Mouse (Mus musculus): ENCODE results near the gene Macrod2. TPM values are rescaled to one million over a fixed set of nuclear protein-coding genes. Genes with fewer than 3 reads are reported as not detected.

Macrod2 gene
- polyA plus RNA-seq, 1 experiment from 2014 or later = 25.7 TPM

DNA sequence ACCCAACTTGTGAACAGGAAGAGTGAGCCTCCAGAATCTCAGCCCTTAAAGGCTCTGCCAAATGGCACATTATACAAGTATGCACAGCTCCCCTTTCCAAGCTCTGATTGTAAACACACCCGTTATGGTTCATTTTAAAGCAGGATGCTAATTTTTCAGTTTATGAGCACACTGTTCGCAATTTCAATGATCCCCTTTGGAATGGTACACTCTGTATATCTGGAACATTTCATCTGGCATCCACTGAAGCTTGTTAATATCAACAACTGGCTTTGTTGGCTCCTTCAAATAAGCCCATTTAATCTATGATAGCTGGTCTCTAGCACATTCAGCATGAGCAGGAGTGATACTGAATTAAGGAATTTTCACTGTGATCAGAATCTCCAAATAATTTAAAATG is 1222.6 kb downstream of the Macrod2 start:
- no peaks in the 10 kb centered on the region for H3K4me1 ChIP-seq (replicated peaks; ENCODE audit: control insufficient read depth, insufficient read depth, low read length)
- H3K27me3 ChIP-seq (replicated peaks; ENCODE audit: control insufficient read depth, insufficient read depth, low read length) = no peaks in the 10 kb centered on the region
- no peak for TF ChIP-seq CTCF (IDR thresholded peaks at IDR 0.05; ENCODE audit: low read depth)
- no peak overlapping the region for H3K27ac ChIP-seq (ENCODE audit: low read depth, low read length)
- H3K9me3 ChIP-seq (ENCODE audit: control insufficient read depth) = no peaks in the 10 kb centered on the region
- ATAC-seq = no peak
- no peak overlapping the region for H3K9ac ChIP-seq (ENCODE audit: low read depth, low read length)
- H3K36me3 ChIP-seq (ENCODE audit: control insufficient read depth, insufficient read depth) = no peaks in the 10 kb centered on the region
- WGBS = 64% methylated on average over 2 of the region's 2 CpGs
- H3K4me3 ChIP-seq (ENCODE audit: low read depth, low read length) = no peak overlapping the region
- H3K4me2 ChIP-seq (replicated peaks; ENCODE audit: low read depth) = no peak overlapping the region

DNA sequence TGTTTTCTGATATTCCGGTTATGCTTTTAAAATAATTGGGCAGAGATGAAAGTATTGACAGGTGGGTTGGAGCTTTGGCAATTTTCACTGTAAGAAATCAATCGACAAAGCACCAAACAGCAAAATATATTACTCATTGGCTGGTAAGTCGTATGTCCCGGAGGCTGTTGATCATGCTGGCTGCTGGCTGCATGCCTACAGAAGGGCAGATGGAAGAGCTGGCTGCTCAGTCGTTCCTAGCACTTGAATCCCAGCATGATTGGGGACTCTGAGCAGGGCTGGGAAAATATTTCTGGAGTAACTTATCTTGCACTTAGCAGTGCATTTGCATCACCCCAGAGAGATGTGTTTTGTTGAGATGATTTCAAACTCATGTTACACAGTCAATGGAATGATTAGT is 1223.1 kb downstream of the Macrod2 start:
- no peak overlapping the region for H3K4me3 ChIP-seq (ENCODE audit: low read depth, low read length)
- H3K36me3 ChIP-seq (ENCODE audit: control insufficient read depth, insufficient read depth) = no peaks in the 10 kb centered on the region
- H3K4me1 ChIP-seq (replicated peaks; ENCODE audit: control insufficient read depth, insufficient read depth, low read length) = no peaks in the 10 kb centered on the region
- H3K9ac ChIP-seq (ENCODE audit: low read depth, low read length) = no peak overlapping the region
- WGBS = 76% methylated on average over 5 of the region's 5 CpGs
- H3K27ac ChIP-seq (ENCODE audit: low read depth, low read length) = no peak overlapping the region
- H3K9me3 ChIP-seq (ENCODE audit: control insufficient read depth) = no peaks in the 10 kb centered on the region
- no peak overlapping the region for H3K4me2 ChIP-seq (replicated peaks; ENCODE audit: low read depth)
- H3K27me3 ChIP-seq (replicated peaks; ENCODE audit: control insufficient read depth, insufficient read depth, low read length) = no peaks in the 10 kb centered on the region
- TF ChIP-seq CTCF (IDR thresholded peaks at IDR 0.05; ENCODE audit: low read depth) = no peak
- ATAC-seq = no peak

DNA sequence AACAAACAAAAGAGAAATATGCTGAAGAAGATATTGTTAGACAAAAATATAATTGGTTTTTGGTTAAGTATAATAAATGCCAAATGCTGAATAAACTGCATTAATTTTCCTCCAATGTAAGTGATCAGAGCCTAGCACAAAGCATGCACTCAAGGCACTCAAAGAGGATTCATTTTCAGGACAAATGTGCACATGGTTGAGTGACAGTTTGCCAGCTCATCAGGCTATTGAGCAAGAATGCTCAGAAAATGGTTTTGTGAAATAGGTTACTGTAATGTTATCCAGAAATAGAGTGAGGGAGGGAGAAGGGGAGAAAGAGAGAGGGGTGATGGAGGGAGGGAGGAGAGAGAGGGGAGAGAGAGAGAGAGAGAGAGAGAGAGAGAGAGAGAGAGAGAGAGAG is 1268.9 kb downstream of the Macrod2 start:
- H3K27me3 ChIP-seq (replicated peaks; ENCODE audit: control insufficient read depth, insufficient read depth, low read length) = no peaks in the 10 kb centered on the region
- no peak overlapping the region for H3K27ac ChIP-seq (ENCODE audit: low read depth, low read length)
- no peaks in the 10 kb centered on the region for H3K9me3 ChIP-seq (ENCODE audit: control insufficient read depth)
- no peak overlapping the region for H3K4me2 ChIP-seq (replicated peaks; ENCODE audit: low read depth)
- TF ChIP-seq CTCF (IDR thresholded peaks at IDR 0.05; ENCODE audit: low read depth) = no peak
- H3K9ac ChIP-seq (ENCODE audit: low read depth, low read length) = no peak overlapping the region
- no peak for ATAC-seq
- H3K4me1 ChIP-seq (replicated peaks; ENCODE audit: control insufficient read depth, insufficient read depth, low read length) = no peaks in the 10 kb centered on the region
- no peak overlapping the region for H3K4me3 ChIP-seq (ENCODE audit: low read depth, low read length)
- H3K36me3 ChIP-seq (ENCODE audit: control insufficient read depth, insufficient read depth) = no peaks in the 10 kb centered on the region

GRCm38 (mm10) chr2:141672814-141673213 is 1277.7 kb downstream of the Macrod2 start:
- Histone ChIP-seq H3K27ac (ENCODE audit: low read depth, low read length) (no peak overlapping the region), H3K4me1 (replicated peaks; ENCODE audit: control insufficient read depth, insufficient read depth, low read length) (no peaks in the 10 kb centered on the region), H3K9ac (ENCODE audit: low read depth, low read length) (no peak overlapping the region), H3K4me2 (replicated peaks; ENCODE audit: low read depth) (no peak overlapping the region), H3K36me3 (ENCODE audit: control insufficient read depth, insufficient read depth) (no peaks in the 10 kb centered on the region), H3K4me3 (ENCODE audit: low read depth, low read length) (no peak overlapping the region), H3K27me3 (replicated peaks; ENCODE audit: control insufficient read depth, insufficient read depth, low read length) (no peaks in the 10 kb centered on the region), H3K9me3 (ENCODE audit: control insufficient read depth) (no peaks in the 10 kb centered on the region)
- TF ChIP-seq CTCF (IDR thresholded peaks at IDR 0.05; ENCODE audit: low read depth) = no peak
- 68% methylated on average over 3 of the region's 3 CpGs for WGBS
- ATAC-seq = no peak

DNA sequence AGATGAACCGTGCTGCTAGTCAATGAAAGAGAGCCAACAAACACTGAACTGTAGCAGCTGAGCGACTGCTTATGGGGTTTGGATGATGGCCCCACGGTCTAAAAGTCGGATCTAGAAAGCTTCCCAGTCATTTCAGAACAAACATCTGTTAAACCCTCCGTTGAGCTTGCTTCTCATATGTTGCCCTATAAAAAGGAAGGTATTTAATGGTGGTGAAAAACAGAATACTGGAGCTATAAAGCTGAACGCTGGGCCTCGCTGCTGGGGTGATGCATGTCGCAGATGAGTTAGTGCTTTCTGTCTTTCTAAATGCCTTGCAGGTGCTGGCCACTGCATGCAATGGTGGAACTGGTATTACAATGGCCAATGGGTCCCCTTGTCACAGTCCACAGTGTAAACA is 1278.3 kb downstream of the Macrod2 start:
- no peak for ATAC-seq
- no peak overlapping the region for H3K4me3 ChIP-seq (ENCODE audit: low read depth, low read length)
- H3K36me3 ChIP-seq (ENCODE audit: control insufficient read depth, insufficient read depth) = no peaks in the 10 kb centered on the region
- H3K27me3 ChIP-seq (replicated peaks; ENCODE audit: control insufficient read depth, insufficient read depth, low read length) = no peaks in the 10 kb centered on the region
- no peaks in the 10 kb centered on the region for H3K9me3 ChIP-seq (ENCODE audit: control insufficient read depth)
- no peak overlapping the region for H3K27ac ChIP-seq (ENCODE audit: low read depth, low read length)
- 70% methylated on average over 8 of the region's 8 CpGs for WGBS
- no peak overlapping the region for H3K9ac ChIP-seq (ENCODE audit: low read depth, low read length)
- no peak overlapping the region for H3K4me2 ChIP-seq (replicated peaks; ENCODE audit: low read depth)
- no peak for TF ChIP-seq CTCF (IDR thresholded peaks at IDR 0.05; ENCODE audit: low read depth)
- H3K4me1 ChIP-seq (replicated peaks; ENCODE audit: control insufficient read depth, insufficient read depth, low read length) = no peaks in the 10 kb centered on the region

DNA sequence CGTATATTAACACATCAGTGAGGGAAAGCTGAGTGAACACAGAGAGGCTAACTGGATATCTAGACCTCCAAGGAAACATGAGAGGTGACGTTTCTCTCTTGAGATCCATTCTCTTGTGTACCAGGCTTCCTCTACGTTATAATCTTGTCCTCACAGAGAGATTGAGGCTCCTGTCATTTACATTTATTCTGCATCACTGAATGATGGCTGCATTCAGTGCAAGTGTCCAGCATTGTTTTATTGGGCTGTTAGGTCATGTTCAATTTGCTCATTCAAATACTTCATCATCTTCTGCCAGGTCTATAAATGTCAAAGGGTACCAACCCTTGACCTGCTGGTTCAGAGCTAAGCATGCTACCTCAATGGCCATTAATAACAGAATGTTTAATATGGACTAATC is 1302.4 kb downstream of the Macrod2 start:
- H3K4me2 ChIP-seq (replicated peaks; ENCODE audit: low read depth) = no peak overlapping the region
- TF ChIP-seq CTCF (IDR thresholded peaks at IDR 0.05; ENCODE audit: low read depth) = no peak
- 74% methylated on average over 3 of the region's 3 CpGs for WGBS
- H3K4me1 ChIP-seq (replicated peaks; ENCODE audit: control insufficient read depth, insufficient read depth, low read length) = no peaks in the 10 kb centered on the region
- no peak overlapping the region for H3K27ac ChIP-seq (ENCODE audit: low read depth, low read length)
- H3K9me3 ChIP-seq (ENCODE audit: control insufficient read depth) = no peaks in the 10 kb centered on the region
- ATAC-seq = no peak
- H3K4me3 ChIP-seq (ENCODE audit: low read depth, low read length) = no peak overlapping the region
- H3K9ac ChIP-seq (ENCODE audit: low read depth, low read length) = no peak overlapping the region
- H3K36me3 ChIP-seq (ENCODE audit: control insufficient read depth, insufficient read depth) = no peaks in the 10 kb centered on the region
- H3K27me3 ChIP-seq (replicated peaks; ENCODE audit: control insufficient read depth, insufficient read depth, low read length) = no peaks in the 10 kb centered on the region

DNA sequence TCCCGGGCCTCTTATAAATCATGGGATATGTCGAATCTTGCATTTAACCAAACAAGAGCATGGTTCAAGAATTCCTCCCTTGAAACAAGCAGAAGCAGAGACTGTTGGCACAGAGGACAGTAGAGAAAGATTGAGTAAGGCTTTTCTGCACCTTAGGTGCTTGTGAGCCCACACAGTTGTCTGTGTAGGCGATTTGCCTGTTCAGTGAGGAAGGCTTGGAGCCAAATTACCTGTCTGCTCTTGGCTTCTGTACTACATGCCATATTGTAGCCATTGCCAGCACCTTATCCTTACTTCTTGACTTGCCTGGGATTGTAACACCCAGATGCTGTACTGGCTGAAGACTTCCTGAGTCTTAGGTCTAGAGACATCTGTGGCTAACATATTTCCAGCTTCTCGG is 1303.2 kb downstream of the Macrod2 start:
- no peak overlapping the region for H3K4me3 ChIP-seq (ENCODE audit: low read depth, low read length)
- 71% methylated on average over 4 of the region's 4 CpGs for WGBS
- TF ChIP-seq CTCF (IDR thresholded peaks at IDR 0.05; ENCODE audit: low read depth) = no peak
- no peaks in the 10 kb centered on the region for H3K36me3 ChIP-seq (ENCODE audit: control insufficient read depth, insufficient read depth)
- H3K27me3 ChIP-seq (replicated peaks; ENCODE audit: control insufficient read depth, insufficient read depth, low read length) = no peaks in the 10 kb centered on the region
- no peak overlapping the region for H3K4me2 ChIP-seq (replicated peaks; ENCODE audit: low read depth)
- no peak overlapping the region for H3K9ac ChIP-seq (ENCODE audit: low read depth, low read length)
- H3K9me3 ChIP-seq (ENCODE audit: control insufficient read depth) = no peaks in the 10 kb centered on the region
- H3K4me1 ChIP-seq (replicated peaks; ENCODE audit: control insufficient read depth, insufficient read depth, low read length) = no peaks in the 10 kb centered on the region
- no peak for ATAC-seq
- no peak overlapping the region for H3K27ac ChIP-seq (ENCODE audit: low read depth, low read length)

Data from intestine, postnatal 0 days (tissue).